Mouse (Mus musculus) olfactory bulb, adult 2 months (tissue): ENCODE data around the gene Chst15.

Source experiments
- CTCF ChIP-seq: fragments of 200-500 bp; IDR thresholded peaks from 2 replicates; pipeline ENCODE4 v1.5.1; 2012; ENCODE audit warnings: low read depth, mild to moderate bottlenecking, low read length, moderate library complexity; ENCODE audit not compliant: insufficient read depth
- POLR2A ChIP-seq: fragments of 200-500 bp; IDR thresholded peaks from 2 replicates; pipeline ENCODE4 v1.6.1; 2012; ENCODE audit warnings: mild to moderate bottlenecking, low read depth, low read length, moderate library complexity; ENCODE audit not compliant: insufficient read depth

DNA sequence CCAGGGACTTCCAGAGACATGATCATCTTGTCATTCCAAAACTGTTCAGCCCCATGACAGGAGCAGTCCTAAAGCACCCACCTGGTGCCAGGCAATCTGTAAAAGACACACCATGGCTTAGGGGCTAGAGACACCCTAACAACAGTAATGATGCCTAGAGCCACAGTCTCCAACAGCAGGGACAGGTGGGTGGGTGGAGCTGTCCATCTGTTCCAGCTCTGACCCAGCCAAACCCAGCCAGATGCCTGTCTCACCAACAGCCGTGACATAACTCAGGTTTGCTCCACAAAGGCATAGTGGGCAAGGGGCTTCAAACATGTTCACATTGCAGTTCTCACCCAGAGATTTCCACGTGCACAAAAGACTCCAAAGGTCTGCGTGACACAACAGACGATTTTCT is 35.3 kb downstream of the Chst15 start:
- TF ChIP-seq CTCF (no peak), POLR2A (no peak)
